Mouse (Mus musculus) embryonic fibroblast, embryonic 13.5 days (primary cell): ENCODE data around the gene Acot7. TPM values are rescaled to one million over a fixed set of nuclear protein-coding genes. Genes with fewer than 3 reads are reported as not detected.

ENCODE experiments used
- H3K27ac ChIP-seq: 2 replicates; pipeline ENCODE4 v1.5.1; 2012; ENCODE audit warnings: low read length, control low read depth, inconsistent platforms; ENCODE audit not compliant: insufficient read depth
- H3K4me1 ChIP-seq: 2 replicates; pipeline ENCODE4 v1.6.1; 2011; ENCODE audit warnings: low read length; ENCODE audit not compliant: control insufficient read depth, insufficient read depth
- H3K4me3 ChIP-seq: 2 replicates; pipeline ENCODE4 v1.5.1; 2011; ENCODE audit warnings: mild to moderate bottlenecking, control low read depth, low read length; ENCODE audit not compliant: insufficient read depth
- CTCF ChIP-seq: IDR thresholded peaks from 2 replicates; pipeline ENCODE4 v1.5.1; 2011; ENCODE audit warnings: mild to moderate bottlenecking, control low read depth, low read length, moderate library complexity, borderline replicate concordance; ENCODE audit not compliant: insufficient read depth
- POLR2A ChIP-seq: IDR thresholded peaks from 2 replicates; pipeline ENCODE4 v1.6.1; 2011; ENCODE audit warnings: low read depth, mild to moderate bottlenecking, control low read depth, low read length, moderate library complexity
- polyA plus RNA-seq: library from polyadenylated mRNA; stranded (reverse); fragments of >200 nt; gene quantifications from 2 replicates; pipeline ENCODE4 v1.2.4, GENCODE M21; 2011; ENCODE audit warnings: low read depth; ENCODE audit not compliant: missing spikeins, insufficient read length

The Acot7 gene
- polyA plus RNA-seq, 1 experiment: 79.9 TPM

GRCm38 (mm10) chr4:152187142-152187541, 9.2 kb downstream of the Acot7 start:
- H3K4me3 ChIP-seq: no peak overlapping the region
- H3K4me1 ChIP-seq: peaks cover 16% of the 10 kb centered on the region
- peak overlapping the region; percentile 97 for H3K27ac ChIP-seq
- TF ChIP-seq CTCF (no peak), POLR2A (no peak)

DNA sequence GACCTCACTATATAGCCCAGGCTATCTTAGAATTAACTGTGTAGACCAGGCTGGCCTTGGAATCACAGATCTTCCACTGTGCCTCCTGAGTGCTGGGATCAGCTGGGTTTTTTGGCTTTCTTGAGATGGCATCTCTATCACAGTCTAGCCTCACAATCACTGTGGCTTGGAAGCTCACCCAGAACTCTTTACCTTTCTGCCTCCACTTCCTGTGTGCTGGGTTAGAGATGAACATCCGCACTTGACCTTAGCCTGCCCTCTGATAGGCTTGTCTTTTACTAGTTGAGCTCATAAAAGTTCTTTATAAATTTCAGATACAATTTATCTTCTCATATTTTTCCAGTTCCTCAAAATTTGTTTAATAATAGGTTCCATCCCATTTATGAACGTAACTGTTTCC, 10.7 kb downstream of the Acot7 start:
- Histone ChIP-seq H3K4me1 (peaks cover 19% of the 10 kb centered on the region), H3K27ac (no peak overlapping the region)
- TF ChIP-seq POLR2A (no peak), CTCF (no peak)

DNA sequence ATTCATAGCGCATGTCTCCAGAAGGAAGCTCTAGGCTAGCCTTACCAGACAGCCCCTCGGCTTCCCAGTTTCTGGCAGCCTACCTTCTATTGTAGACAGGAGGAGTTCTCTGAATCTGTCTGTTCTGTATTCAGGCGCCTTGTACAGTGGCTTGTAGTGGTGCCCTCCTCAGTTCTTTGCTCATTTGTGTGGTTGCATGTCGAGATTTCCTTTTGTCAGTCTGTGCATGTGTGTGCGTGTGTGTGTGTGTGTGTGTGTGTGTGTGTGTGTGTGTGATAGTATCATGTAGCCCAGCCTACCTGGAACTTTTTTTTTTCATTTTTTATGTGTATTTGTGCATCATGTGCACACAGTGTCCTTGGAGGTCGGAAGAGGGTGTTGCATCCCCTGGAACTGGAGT, 11.1 kb downstream of the Acot7 start:
- no peak for TF ChIP-seq CTCF
- TF ChIP-seq POLR2A: no peak
- Histone ChIP-seq H3K4me3 (no peak overlapping the region), H3K27ac (no peak overlapping the region), H3K4me1 (peaks cover 19% of the 10 kb centered on the region)

More for the DNA sequence above, 10.7 kb downstream of the Acot7 start:
- H3K4me3 ChIP-seq: no peak overlapping the region

GRCm38 (mm10) chr4:152189691-152190090, 11.8 kb downstream of the Acot7 start:
- TF ChIP-seq CTCF: no peak
- TF ChIP-seq POLR2A: no peak
- Histone ChIP-seq H3K27ac (no peak overlapping the region), H3K4me1 (peaks cover 19% of the 10 kb centered on the region), H3K4me3 (no peak overlapping the region)

DNA sequence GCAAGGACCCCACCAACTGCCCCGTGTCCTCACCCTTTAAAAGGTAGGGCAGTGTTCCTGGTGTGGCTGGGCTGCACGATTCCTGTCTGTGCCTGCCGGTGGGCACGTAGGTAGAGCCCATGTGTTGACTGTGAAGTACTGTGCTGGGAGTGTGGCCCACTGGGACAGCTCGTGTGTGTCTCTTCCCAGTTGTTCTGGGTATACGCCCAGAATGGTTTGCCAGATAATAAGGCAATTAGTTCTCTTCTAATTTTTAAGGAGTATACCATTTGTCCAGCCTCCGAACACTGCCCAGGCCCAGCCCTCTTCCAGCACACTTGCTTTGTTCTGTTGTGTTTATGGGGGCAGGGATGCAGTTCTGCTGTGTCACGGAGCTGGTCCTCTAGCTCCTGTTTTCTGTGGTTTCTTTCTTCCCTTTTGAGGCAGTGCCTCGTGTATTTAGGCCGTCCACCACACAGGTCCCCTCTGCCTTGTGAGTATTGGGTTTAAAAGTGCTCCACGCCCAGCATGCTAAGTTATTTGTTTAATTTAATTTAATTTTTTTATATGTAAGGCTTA, 12.2 kb downstream of the Acot7 start:
- Histone ChIP-seq H3K27ac (no peak overlapping the region; the same call in 1 of the 2 replicates), H3K4me1 (peaks cover 19% of the 10 kb centered on the region), H3K4me3 (no peak overlapping the region)
- no peak for TF ChIP-seq CTCF

- peak overlapping the region; percentile 15; the same call in 1 of the 2 replicates for H3K27ac ChIP-seq
- no peak for TF ChIP-seq POLR2A
- TF ChIP-seq CTCF: no peak
- no peak overlapping the region for H3K4me3 ChIP-seq
- H3K4me1 ChIP-seq: peaks cover 19% of the 10 kb centered on the region
These were observed 12.8 kb downstream of the Acot7 start for GRCm38 (mm10) chr4:152190701-152191100.

DNA sequence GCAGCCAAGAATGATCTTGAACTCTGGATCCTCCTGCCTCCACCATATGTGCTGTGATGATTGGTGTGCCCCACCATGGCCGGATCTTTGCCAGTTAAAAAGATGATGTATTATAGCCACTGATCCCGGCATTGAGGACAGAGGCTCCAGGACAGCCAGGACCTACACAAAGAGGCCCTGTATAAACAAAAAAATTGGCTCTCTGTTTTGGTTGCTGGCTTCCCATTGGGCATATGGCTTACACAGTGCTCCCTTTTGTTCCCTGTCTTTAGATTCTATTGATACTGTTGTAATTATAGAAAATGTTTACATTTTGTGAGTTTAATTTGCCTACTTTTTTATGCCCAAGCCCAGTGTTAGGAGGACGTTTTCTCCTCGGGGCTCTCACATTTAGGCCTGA, 14.6 kb downstream of the Acot7 start:
- Histone ChIP-seq H3K27ac (no peak overlapping the region), H3K4me3 (no peak overlapping the region), H3K4me1 (peaks cover 18% of the 10 kb centered on the region)
- TF ChIP-seq POLR2A (no peak), CTCF (no peak)

DNA sequence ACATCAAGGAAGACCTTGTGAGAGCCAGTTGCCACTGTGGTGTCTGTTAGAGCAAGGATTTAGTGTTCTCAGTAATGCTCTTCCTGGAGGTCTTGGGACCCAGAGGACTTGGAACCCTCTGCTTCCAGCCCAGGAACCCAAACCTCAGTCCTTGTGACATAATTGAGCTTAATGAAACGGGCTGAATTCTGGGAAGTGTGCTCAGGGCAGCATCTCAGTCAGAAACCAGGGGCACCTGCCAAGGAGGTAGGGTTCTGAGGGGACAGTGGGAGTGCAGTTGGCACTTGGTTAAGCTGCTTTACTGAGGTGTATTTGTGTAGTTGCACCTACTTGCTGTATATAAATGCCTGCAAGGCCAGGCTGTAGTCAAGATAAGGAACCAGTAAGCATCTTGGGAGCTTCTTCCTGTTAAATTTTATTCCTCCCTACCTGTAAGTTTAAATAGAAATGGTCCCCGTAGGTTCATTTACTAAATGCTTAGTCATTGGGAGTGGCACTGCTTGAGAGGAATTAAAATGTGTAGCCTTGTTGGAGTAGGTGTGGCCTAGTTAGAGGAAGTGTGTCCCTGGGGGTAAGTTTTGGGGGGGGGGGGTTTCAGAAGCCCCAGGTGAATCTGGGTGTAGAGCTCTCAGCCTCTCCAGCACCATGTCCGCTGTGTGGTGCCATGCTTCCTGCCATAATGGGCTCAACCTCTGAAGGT, 16.7 kb downstream of the Acot7 start:
- peaks cover 17% of the 10 kb centered on the region for H3K4me1 ChIP-seq
- TF ChIP-seq POLR2A (no peak), CTCF (no peak)
- H3K27ac ChIP-seq: no peak overlapping the region
- no peak overlapping the region for H3K4me3 ChIP-seq

DNA sequence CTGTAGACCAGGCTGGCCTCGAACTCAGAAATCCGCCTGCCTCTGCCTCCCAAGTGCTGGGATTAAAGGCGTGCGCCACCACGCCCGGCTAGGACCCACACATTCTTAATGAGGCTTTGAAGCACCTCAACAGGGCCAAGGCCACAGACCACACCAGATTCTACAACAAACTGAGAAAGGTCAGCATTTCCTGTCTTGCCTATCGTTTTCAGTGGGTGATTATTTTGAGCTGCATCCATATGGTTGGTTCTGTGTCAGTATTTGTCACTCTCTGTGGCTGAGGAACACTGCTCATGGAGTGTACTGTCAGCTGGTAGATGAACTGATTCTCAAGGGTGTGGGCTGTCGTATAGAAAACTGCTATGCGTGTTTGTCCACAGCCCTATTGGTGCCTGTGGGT, 18.3 kb downstream of the Acot7 start:
- Histone ChIP-seq H3K27ac (no peak overlapping the region), H3K4me1 (peaks cover 4% of the 10 kb centered on the region; the same call in 1 of the 2 replicates), H3K4me3 (no peak overlapping the region)
- TF ChIP-seq CTCF (no peak), POLR2A (no peak)

GRCm38 (mm10) chr4:152197545-152197944, 19.6 kb downstream of the Acot7 start:
- Histone ChIP-seq H3K27ac (no peak overlapping the region), H3K4me1 (peaks cover 3% of the 10 kb centered on the region; the same call in 1 of the 2 replicates), H3K4me3 (no peak overlapping the region)
- TF ChIP-seq POLR2A (no peak), CTCF (no peak)

DNA sequence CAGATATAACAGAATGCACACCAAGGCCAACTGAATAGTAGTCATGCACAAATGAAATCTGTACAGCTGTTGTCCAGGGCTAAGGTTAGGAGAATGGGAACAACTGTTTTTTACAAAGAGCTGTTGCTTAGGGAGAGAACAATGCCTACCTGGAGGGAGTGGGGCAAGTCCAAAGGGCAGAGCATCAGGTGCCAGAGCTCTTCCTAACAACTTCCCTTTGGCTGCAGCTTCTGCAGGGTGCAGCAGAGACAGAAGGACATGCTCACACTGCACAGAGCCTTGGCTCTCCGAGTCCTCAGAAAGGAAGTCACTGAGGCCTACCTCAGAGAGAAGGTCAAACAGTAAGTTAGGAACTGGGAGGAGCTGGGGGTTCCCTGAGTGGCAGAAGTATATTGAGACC, 21.7 kb downstream of the Acot7 start:
- H3K27ac ChIP-seq: no peak overlapping the region
- no peaks in the 10 kb centered on the region for H3K4me1 ChIP-seq
- TF ChIP-seq POLR2A: no peak
- no peak overlapping the region for H3K4me3 ChIP-seq
